17 mouse cellular contexts compared by ENCODE assay signal in genomic region chr12:92004391-92005094, GRCm38 (mm10).
A peak's percentile ranks its signal among the peaks of the same experiment; 100 is the strongest.
DNase-seq lines count a peak whose midpoint lies in the region; ATAC-seq and TF ChIP-seq lines count a peak whose summit lies in the region.
"Had no signal": no experiment of that assay in that cellular context is flagged by ENCODE, and none has a peak within 500 bp of the region (broad histone marks: within the 10 kb centered on the region; RNA-seq: fewer than 3 reads in every experiment).

No protein-coding gene starts in this region.

- H3K27ac ChIP-seq in midbrain, embryonic 12.5 days (replicated peaks) = no peak overlapping the region
- H3K27ac ChIP-seq in midbrain, embryonic 11.5 days (ENCODE audit: low read depth, low read length) = no peak overlapping the region
- H3K27ac ChIP-seq in embryonic facial prominence, embryonic 12.5 days = no peak overlapping the region
- no peak overlapping the region for H3K27ac ChIP-seq in forebrain, postnatal 0 days (ENCODE audit: low read depth, low read length)
- no peak overlapping the region for H3K27ac ChIP-seq in neural tube, embryonic 14.5 days (ENCODE audit: low read depth, low read length)
- H3K27ac ChIP-seq: heart, embryonic 13.5 days; liver, embryonic 14.5 days had no signal

- no peak for TF ChIP-seq CTCF in forebrain, postnatal 0 days (IDR thresholded peaks at IDR 0.05; ENCODE audit: low read depth)

- no peaks in the 10 kb centered on the region for H3K36me3 ChIP-seq in midbrain, embryonic 12.5 days
- H3K36me3 ChIP-seq in midbrain, embryonic 11.5 days (ENCODE audit: control insufficient read depth, insufficient read depth, low read length) = no peaks in the 10 kb centered on the region
- no peaks in the 10 kb centered on the region for H3K36me3 ChIP-seq in embryonic facial prominence, embryonic 12.5 days
- no peaks in the 10 kb centered on the region for H3K36me3 ChIP-seq in forebrain, postnatal 0 days (ENCODE audit: insufficient read depth)
- H3K36me3 ChIP-seq in neural tube, embryonic 14.5 days (ENCODE audit: control insufficient read depth, insufficient read depth, low read length) = no peaks in the 10 kb centered on the region
- H3K36me3 ChIP-seq: heart, embryonic 13.5 days had no signal

- DNase-seq in midbrain, embryonic 11.5 days (ENCODE audit: low spot score, missing footprints) = no peak
- peak; percentile 58 for DNase-seq in forebrain, postnatal 0 days
- no peak for DNase-seq in urinary bladder, postnatal 10 days (ENCODE audit: low spot score)
- no peak for DNase-seq in frontal cortex, adult 2 months (ENCODE audit: extremely low spot score in 1 of 2, low spot score in 1 of 2)
- DNase-seq in embryo, embryonic 10.5 days (ENCODE audit: low spot score) = no peak
- DNase-seq: cerebellum, adult 11-12 months; embryo, embryonic 11 days; gastrocnemius, postnatal 36 days; kidney, adult 8-10 months; lung, postnatal 10 days; right cerebral cortex, postnatal 4 days; thymus, postnatal 14 days had no signal

- no peak overlapping the region for H3K4me3 ChIP-seq in midbrain, embryonic 12.5 days
- no peak overlapping the region for H3K4me3 ChIP-seq in midbrain, embryonic 11.5 days (ENCODE audit: low read depth, low read length)
- H3K4me3 ChIP-seq in embryonic facial prominence, embryonic 12.5 days = no peak overlapping the region
- H3K4me3 ChIP-seq in forebrain, postnatal 0 days (ENCODE audit: low read depth, low read length) = no peak overlapping the region
- no peak overlapping the region for H3K4me3 ChIP-seq in neural tube, embryonic 14.5 days (ENCODE audit: low read depth, low read length)
- H3K4me3 ChIP-seq: heart, embryonic 13.5 days had no signal

- ATAC-seq in midbrain, embryonic 12.5 days (ENCODE audit: low FRiP score, low read depth) = peak; percentile 44; the same call in 1 of the 2 replicates
- ATAC-seq in midbrain, embryonic 11.5 days (ENCODE audit: low FRiP score) = no peak
- ATAC-seq in embryonic facial prominence, embryonic 12.5 days (ENCODE audit: insufficient number of reproducible peaks, insufficient read depth, low FRiP score, low TSS enrichment) = no peak
- ATAC-seq in forebrain, postnatal 0 days = peak; percentile 94
- peak; percentile 60 for ATAC-seq in neural tube, embryonic 14.5 days (ENCODE audit: low read depth)

- peaks cover 6% of the 10 kb centered on the region; the same call in 1 of the 2 replicates for H3K4me1 ChIP-seq in midbrain, embryonic 12.5 days
- H3K4me1 ChIP-seq in midbrain, embryonic 11.5 days (ENCODE audit: control insufficient read depth, insufficient read depth, low read length) = no peaks in the 10 kb centered on the region
- no peaks in the 10 kb centered on the region for H3K4me1 ChIP-seq in embryonic facial prominence, embryonic 12.5 days
- H3K4me1 ChIP-seq in forebrain, postnatal 0 days (ENCODE audit: insufficient read depth) = no peaks in the 10 kb centered on the region
- H3K4me1 ChIP-seq in neural tube, embryonic 14.5 days (ENCODE audit: control insufficient read depth, insufficient read depth, low read length) = no peaks in the 10 kb centered on the region
- H3K4me1 ChIP-seq: heart, embryonic 13.5 days had no signal

- H3K9me3 ChIP-seq in midbrain, embryonic 12.5 days = no peaks in the 10 kb centered on the region
- no peaks in the 10 kb centered on the region for H3K9me3 ChIP-seq in midbrain, embryonic 11.5 days (ENCODE audit: control insufficient read depth, low read length)
- H3K9me3 ChIP-seq in embryonic facial prominence, embryonic 12.5 days = no peaks in the 10 kb centered on the region
- no peaks in the 10 kb centered on the region for H3K9me3 ChIP-seq in forebrain, postnatal 0 days (ENCODE audit: low read length)
- H3K9me3 ChIP-seq in neural tube, embryonic 14.5 days (ENCODE audit: control insufficient read depth, low read length) = no peaks in the 10 kb centered on the region
- H3K9me3 ChIP-seq: heart, embryonic 13.5 days had no signal

- 71% methylated on average over 12 of the region's 12 CpGs for WGBS in midbrain, embryonic 12.5 days
- WGBS in midbrain, embryonic 11.5 days = 78% methylated on average over 12 of the region's 12 CpGs
- WGBS in embryonic facial prominence, embryonic 12.5 days = 27% methylated on average over 12 of the region's 12 CpGs
- 14% methylated on average over 12 of the region's 12 CpGs for WGBS in forebrain, postnatal 0 days
- 39% methylated on average over 12 of the region's 12 CpGs for WGBS in neural tube, embryonic 14.5 days

- no peaks in the 10 kb centered on the region for H3K27me3 ChIP-seq in midbrain, embryonic 12.5 days
- no peaks in the 10 kb centered on the region for H3K27me3 ChIP-seq in midbrain, embryonic 11.5 days (ENCODE audit: control insufficient read depth, insufficient read depth, low read length)
- H3K27me3 ChIP-seq in embryonic facial prominence, embryonic 12.5 days = no peaks in the 10 kb centered on the region
- no peaks in the 10 kb centered on the region for H3K27me3 ChIP-seq in forebrain, postnatal 0 days (ENCODE audit: insufficient read depth, low read length)
- H3K27me3 ChIP-seq in neural tube, embryonic 14.5 days (ENCODE audit: control insufficient read depth, insufficient read depth, low read length) = no peaks in the 10 kb centered on the region
- H3K27me3 ChIP-seq: heart, embryonic 13.5 days had no signal

- no peak overlapping the region for H3K9ac ChIP-seq in midbrain, embryonic 12.5 days (replicated peaks)
- H3K9ac ChIP-seq in midbrain, embryonic 11.5 days (ENCODE audit: low read length) = no peak overlapping the region
- H3K9ac ChIP-seq in embryonic facial prominence, embryonic 12.5 days = no peak overlapping the region
- no peak overlapping the region for H3K9ac ChIP-seq in forebrain, postnatal 0 days
- no peak overlapping the region for H3K9ac ChIP-seq in neural tube, embryonic 14.5 days (replicated peaks; ENCODE audit: low read depth, low read length)
- H3K9ac ChIP-seq: heart, embryonic 13.5 days; liver, embryonic 14.5 days had no signal

- H3K4me2 ChIP-seq in midbrain, embryonic 12.5 days (replicated peaks) = no peak overlapping the region
- no peak overlapping the region for H3K4me2 ChIP-seq in midbrain, embryonic 11.5 days
- H3K4me2 ChIP-seq in embryonic facial prominence, embryonic 12.5 days (replicated peaks) = peak overlapping the region; percentile 11; the same call in 1 of the 2 replicates
- H3K4me2 ChIP-seq in forebrain, postnatal 0 days (ENCODE audit: low read depth) = peak overlapping the region; percentile 11; the same call in 1 of the 2 replicates
- H3K4me2 ChIP-seq in neural tube, embryonic 14.5 days (ENCODE audit: low read depth, low read length) = peak overlapping the region; percentile 19; the same call in 1 of the 2 replicates
- H3K4me2 ChIP-seq: heart, embryonic 13.5 days had no signal

Comparison
In these comparisons a context has a peak if more than half of its experiments do, and no peak if none do; other contexts are left out.
1. ATAC-seq: peak in midbrain, embryonic 12.5 days (single experiment), forebrain, postnatal 0 days (single experiment) and neural tube, embryonic 14.5 days (single experiment); none in midbrain, embryonic 11.5 days (single experiment) and embryonic facial prominence, embryonic 12.5 days (single experiment).
2. H3K4me2 ChIP-seq: peak in embryonic facial prominence, embryonic 12.5 days (single experiment), forebrain, postnatal 0 days (single experiment) and neural tube, embryonic 14.5 days (single experiment); none in midbrain, embryonic 12.5 days (single experiment) and midbrain, embryonic 11.5 days (single experiment).